Mouse (Mus musculus) megakaryocyte progenitor cell, adult 5-6 weeks (primary cell): ENCODE measurements around the gene Dnah2. TPM values are rescaled to one million over a fixed set of nuclear protein-coding genes. Genes with fewer than 3 reads are reported as not detected.
"Not testable (repeated sequence)": the region's sequence is repeated elsewhere in the genome, so short reads cannot be mapped to it uniquely, and the experiment has no call there.

ENCODE experiments used
- ATAC-seq: replicated peaks from 2 replicates; pipeline ENCODE4 v1.8.0; 2016; ENCODE audit warnings: mild to moderate bottlenecking, moderate TSS enrichment, inconsistent platforms; ENCODE audit not compliant: poor library complexity
- total RNA-seq, 2 experiments: library from RNA; stranded (forward) in 1 of 2; stranded (reverse) in 1 of 2; fragments of 157-497, 149-512 nt in 1 of 2; fragments of 200-1000 nt in 1 of 2; gene quantifications; 2 replicates each; pipeline versions ENCODE4 v1.2.3 to v1.2.4; 2015 to 2017

Dnah2 gene
- total RNA-seq, 2 experiments from 2014 or later, result not detected

DNA sequence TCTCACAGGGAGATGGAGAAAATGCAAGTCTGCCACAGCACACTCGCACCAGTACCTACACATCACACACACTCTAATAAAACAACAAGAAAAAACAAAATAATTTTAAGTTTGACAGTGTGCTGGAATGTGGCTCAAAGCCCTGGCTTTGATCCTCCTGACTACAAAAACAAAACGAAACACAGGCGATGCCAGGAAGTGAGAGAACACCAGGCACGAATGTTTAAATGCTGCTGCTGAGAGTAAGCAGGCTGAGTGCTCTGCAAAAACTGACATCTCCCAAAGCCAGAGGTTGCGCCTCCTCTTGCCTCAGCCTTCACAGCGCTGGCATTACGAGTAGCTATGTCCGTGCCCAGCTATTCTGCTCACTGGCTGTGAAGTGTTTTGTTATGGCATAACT is 16.2 kb upstream of the Dnah2 start:
- no peak for ATAC-seq

DNA sequence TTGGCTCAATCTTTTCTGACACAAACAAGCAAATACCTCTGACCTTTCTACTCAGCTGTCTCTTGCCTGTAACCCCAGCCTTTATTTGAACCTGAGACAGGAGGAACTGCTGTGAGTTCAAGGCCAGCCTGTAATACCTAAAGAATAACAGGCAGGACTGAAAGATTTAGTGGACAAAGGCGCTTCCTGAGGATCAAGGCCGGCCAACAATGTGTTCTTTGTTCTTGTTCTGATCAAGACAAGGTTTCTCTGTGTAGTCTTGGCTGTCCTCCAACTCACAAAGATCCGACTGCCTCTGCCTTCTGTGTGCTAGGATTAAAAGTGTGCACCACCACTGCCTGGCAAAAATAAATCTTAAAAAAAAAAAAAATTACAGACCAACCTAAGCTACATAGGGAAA is 15.5 kb upstream of the Dnah2 start:
- ATAC-seq, result no peak

DNA sequence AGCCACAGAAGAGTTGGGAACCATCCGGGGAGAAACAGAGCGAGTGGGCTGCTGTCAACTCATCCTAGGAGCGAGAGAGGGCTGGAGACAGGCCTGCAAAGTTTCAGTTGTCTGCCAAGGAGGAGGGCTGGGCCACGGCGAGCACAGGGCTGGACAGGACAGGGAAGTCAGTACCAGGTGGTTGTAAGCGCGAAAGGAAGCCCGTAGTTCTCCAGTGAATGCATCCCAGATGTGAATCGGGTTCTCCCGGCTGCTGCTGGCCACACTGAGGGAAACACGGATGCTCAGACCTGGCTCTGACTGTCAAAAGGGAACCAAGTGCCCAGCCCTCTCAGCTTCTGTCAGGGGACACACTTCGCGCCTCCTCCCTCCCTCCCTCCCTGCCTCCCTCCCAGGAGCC is 14.5 kb upstream of the Dnah2 start:
- no peak for ATAC-seq

DNA sequence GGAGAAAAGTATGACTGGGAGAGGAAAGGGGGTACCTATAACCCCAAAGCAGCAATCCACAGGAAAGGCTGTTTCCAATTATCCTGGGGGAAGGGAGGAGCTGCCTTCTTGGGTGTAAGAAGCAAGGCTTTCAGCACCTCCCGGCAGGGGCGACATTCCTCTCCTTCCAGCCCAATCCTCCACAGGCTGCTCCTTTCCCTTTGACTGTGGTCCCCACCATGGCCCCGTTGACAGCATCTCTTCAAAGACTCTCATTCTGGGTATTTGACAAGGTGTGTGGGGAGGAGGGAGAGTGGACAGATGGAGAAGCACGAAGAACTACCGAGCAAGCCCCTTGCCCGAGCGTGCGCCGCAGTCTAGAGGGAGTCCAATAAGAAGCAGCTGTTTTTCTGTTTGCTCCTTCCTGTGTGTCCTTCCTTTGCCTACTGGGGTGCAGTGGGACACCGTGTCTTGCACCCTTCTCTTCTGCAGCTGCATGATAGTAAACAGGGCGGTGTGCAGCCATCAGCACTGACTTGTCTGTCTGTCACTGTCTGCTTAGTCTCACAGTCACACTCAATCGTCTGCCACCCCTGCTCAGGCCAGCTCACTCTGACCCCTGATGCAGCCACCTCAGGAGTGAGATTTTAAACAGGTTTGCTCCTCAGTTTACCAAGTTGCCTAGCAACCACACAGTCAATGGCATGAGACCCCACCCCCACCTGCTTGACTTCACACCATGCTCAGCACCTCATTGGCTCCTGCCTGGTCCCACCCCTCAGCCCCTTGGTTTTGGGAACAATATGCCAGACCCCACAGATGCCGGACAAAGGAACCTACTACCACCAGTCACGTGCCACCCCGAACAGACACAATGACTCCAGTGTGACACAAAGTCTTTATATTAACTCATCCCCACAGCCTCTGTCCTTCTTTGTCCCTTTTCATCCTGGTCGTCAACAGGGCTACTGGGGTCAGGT is 12.3 kb upstream of the Dnah2 start:
- ATAC-seq, result no peak

DNA sequence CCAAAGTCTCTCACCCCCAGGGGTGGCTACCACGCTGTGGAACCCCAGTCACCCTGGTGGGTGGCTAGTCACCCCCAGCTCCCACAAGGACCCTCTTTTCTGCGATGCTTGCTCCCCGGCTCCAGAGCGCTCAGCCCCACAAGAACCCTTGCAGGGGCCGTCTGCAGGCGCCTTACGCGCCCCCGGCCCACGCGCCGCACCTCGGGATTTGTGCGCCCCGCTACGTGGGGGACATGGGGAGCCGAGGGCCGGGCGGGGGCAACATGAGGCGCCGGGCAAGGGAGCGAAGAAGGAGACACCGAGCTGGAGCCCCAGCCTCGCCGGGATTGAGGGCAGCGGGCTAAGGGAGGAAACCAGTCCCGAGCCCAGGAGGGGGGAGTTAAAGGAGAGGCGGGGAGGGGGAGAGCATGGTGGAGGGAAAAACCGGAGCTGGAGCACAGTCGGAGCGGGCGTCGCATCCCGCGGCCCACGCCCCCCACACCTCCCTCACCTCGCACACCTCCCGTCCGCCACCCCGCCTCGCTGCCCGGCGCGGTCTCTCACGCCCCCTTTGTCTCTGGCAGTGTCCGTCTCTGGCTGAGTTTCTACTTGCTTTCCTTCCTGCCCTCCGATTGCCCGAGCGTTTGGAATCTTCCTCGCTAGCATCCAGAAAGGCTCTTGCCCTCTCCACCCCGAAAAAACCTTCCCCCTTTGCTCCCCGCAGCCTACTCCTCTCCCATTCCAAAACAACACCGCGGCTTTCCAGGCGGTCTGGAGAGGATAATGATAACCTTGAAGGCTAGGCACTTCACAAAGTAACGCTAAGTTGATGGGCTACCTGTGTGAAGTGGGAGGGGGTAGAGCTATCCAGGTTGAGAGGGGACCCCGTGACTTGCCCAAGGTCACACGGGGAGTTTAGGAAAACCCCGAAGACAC is 11.2 kb upstream of the Dnah2 start, which contains the start of gene Efnb3:
Gene Efnb3, minus strand, starts transcription at position 355 of the 915 bp plus-strand sequence.
- no peak for ATAC-seq

DNA sequence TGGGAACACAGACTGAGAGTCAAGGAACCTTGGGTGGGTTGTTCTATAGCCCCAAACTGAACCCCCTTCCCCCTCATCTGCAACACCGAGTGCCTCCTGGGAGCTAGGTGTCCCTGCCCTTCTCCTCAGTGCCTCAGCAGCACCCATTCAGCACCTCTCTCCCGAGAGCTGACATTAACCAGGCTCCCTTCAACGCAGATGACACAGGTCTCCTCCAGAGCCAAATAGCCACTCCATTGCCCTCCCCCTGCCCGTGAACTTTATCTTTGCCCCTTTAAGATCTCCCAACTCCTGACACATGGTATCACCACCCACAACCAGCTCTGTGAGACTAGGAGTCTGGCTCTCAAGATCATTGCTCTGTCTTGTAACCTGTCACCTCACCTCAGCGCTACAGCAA is 10.3 kb upstream of the Dnah2 start:
- no peak for ATAC-seq

DNA sequence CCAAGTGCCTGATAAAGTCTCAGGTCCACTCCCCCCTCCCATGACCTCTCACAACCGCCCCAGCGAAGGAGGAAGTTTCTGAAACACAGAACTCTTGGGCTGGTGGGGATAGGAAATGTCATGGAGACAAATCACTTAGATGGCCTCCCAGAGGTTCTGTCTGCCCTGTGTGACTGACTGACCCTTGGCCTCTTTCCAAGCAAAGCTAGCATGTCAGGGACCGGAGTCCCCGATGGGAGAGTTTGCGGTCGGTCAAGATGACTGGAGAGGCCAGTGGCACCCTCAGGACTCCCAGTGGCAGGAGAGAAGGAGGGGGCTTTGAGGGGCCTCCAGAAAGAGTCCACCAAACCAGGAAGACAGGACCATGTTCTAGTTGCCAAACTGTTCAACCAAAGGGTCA is 9.8 kb upstream of the Dnah2 start:
- ATAC-seq, result peak; percentile 28; the same call in 1 of the 2 replicates

DNA sequence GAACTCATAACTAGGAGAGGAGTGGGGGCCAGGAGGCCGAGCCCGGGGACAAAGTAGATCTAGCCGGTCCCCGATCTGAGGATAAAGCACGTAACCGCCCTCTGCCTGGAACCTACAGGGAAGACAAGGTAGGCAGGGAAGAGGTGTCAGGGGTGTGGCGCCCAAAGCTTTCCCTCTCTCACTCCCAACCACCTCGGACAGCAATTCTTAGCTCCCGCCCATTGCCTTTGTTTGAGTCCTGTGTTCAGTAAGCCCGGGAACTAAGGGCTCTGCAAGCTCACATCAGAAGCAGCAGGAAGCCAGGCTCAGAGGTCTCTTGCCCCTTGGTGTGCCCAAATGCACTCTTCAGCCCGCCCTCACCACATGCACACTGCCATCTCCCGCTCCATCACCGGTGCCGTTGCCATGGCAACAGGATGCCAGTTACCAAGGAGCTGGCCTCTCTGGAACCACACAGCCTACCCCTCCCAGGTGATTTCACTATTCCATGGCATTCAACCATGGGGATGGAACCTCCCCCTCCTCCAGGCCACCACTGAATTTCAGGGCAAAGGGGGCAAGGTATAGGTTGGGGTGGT is 8.6 kb upstream of the Dnah2 start:
- ATAC-seq, result no peak

DNA sequence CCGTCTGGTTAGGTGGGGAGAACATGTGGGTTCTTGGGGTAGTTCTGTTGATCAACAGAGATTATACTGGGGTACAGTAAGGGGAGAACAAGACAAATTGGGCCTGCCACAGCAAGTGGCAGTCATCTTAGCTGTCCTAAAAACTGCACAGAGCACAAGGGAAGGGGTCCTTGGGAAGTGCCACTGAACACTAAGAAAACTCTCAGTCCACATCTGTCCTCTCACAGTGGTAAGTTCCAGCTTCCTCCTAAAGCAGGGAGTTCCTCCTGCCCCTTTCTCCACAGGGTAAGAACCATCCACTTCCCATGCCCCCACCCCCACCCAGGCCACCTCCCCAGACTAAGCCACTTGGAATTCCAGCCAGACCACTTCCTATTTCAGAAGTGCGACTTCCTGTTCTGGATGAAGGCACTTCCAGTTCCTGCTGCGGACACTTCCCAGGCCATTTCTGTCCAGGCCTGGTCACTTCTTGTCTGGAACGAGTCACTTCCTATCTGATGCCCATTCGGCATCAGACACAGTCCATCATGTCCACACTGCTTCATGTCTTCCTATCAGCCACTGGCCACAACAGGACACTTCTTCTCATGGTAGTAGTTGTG is 5.7 kb upstream of the Dnah2 start:
- ATAC-seq, result no peak

DNA sequence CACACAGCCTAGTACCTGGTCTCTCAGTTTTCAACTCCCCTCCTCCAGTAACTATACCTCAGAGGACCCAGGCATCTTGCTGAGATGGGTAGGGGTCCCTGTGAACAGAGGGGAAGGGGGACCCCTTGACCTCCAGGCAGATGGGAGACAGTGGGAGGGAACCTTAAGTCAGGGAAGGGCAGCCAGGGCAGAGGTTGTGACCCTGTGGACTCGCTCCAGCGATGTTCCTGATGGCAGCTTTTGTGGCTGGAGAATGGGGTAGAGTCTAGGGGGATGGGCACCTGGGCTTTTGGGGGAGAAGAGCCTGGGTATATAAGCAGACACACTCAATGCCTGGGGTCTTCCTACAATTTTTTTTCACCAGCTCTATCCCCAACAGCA is 4.4 kb upstream of the Dnah2 start:
- ATAC-seq, result no peak

DNA sequence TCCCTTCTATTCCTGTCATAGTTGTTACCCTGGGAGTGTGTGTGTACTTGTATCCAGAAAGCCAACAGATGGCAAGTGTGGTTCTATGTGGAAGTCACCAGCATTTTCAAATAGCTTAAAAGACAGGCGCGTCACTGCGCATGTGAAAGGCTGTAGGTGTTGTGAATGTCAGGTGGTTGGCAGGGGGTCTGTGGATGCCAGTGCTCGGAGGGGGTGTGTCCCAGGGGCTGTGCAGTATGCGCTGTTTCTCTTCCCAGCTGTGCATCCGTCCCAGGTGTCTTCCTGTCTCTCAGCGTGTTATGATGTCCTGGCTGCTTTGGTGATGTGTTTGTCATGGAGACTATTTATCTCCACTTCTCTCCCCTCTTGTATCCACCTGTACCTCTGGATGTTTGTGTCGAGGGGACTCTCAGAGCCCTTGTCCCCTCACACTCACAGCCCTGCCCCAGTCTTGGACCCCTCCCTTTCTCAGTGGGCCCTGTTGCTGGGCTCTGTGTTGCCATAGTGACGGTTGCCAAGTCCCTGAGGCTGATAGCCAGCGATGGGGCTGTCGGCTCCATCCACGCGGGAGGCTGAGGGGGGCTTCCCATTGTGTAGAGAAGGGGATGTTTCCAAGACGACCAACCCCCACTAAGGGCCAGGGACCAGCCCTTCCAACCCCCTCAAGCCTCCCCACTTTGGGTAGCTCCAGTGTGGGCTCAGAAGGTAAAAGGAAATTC is 3.9 kb upstream of the Dnah2 start:
- ATAC-seq, result no peak

DNA sequence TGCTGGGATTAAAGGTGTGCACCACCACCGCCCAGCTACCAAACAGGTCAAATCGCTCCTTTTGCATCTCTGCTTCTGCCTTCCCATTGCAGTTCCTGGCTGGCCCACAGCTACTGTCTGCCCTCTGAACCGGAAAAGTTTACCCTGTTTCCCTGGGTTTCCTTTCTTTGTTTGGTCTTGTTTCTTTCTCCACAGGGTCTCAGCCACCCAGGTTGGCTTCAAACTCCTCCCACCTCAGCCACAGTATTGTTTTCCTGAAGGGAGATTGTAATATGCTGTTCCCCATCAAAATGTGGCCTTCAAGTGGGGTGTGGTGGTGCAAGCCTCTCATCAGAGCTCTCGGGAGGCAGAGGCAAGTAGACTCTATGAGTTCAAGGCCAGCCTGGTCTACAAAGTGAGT is 2.4 kb upstream of the Dnah2 start:
- no peak for ATAC-seq

DNA sequence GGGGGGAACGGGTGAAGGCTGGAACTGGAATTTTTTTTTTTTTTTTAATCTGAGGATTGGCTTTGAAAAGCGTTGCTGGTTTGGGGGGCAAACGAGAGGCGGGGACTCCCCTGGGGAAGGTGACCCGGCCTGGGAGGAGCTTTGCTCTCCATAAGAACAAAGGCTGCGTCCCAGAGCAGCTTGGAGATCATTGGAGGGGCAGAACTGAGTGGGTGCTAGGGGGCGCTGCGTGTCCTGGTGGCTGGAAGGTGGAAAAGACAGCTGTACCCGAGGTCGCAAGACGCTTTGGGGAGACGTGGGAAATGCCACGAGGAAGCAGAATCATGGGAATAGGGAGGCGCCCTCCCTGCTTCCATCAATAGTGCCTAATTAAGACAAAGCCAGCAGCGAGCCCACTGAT is 1.8 kb downstream of the Dnah2 start:
- ATAC-seq, result 0 out of 2 replicates have a peak, but pooled peaks have one; percentile 38

DNA sequence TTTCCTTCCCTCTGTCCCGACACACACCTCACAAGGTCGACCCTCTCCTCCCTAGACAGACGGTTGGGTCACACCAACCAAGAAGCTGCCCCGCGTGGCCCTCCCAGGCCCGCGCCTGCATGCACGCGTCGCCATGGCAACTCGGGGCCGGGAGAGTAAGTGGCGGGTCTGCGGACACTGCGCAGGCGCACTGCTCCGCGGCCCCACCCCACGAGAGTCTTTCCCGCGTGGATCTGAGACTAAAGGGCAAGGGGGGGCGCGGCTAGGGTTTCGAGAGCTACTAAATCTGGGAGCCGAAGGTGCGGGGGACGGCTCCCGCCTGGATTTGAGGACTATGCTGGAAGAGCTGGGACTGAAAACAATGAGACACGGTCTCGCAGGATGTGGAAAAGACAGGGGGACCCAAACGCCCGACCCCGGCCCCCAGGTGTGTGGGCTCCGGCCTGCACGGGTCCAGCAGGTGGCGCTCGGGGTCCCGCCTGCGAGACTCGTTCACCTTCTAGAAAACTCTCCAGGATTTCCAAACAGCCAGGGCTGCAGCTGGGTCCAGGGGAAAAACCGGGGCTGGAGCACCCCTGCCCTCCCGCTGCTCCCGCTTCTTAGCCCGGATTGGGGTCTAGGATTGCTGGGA is 2.4 kb downstream of the Dnah2 start:
- peak; percentile 61 for ATAC-seq

DNA sequence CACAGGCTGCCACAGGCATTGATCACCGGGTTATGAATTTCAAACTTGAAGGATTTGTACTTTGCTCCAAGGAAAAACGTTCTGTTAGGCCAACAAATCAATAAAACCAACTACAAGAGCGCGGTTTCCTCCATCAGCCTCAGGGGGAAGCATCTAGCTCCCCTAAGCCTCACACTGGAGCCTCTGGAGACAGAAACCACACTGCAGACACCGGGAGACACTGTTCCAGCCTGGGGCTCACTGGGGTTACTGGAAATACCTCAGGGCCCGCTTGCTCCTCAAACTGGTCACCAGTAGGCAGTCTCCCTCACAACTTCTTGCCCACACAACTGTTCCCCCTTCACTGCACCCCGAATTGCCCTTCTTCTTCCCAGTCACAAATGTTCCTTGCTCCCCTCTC is 3.0 kb downstream of the Dnah2 start:
- ATAC-seq, result no peak

DNA sequence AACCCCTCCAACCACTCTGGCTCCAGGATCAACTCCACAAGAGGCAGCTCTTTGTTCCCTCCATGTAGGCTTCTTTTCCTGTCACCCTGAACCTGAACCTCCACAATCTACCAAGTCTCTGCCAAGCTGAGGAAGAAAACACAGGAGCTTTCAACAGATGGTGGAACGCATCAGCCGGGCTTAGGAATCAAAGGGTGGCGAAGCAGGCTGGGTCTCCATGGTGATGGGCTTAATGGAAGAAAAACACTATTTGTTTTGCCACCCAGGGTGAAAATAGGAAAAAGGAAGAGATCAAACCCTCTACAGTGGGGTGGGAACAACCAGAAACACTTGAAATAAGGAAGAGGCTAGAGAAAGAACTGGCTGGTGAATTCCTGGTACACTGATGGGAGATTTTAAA is 5.3 kb downstream of the Dnah2 start:
- no peak for ATAC-seq

DNA sequence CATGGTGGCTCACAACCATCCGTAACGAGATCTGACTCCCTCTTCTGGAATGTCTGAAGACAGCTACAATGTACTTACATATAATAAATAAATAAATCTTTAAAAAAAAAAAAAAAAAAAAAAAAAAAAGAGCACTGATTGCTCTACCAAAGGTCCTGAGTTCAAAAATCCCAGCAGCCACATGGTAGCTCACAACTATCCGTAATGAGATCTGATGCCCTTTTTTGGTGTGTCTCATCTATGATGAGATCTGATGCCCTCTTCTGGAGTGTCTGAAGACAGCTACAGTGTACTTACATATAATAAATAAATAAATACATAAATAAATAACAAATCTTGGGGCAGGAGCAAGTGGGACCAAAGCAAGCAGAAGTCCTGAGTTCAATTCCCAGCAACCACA is 7.2 kb downstream of the Dnah2 start:
- not testable (repeated sequence) for ATAC-seq

DNA sequence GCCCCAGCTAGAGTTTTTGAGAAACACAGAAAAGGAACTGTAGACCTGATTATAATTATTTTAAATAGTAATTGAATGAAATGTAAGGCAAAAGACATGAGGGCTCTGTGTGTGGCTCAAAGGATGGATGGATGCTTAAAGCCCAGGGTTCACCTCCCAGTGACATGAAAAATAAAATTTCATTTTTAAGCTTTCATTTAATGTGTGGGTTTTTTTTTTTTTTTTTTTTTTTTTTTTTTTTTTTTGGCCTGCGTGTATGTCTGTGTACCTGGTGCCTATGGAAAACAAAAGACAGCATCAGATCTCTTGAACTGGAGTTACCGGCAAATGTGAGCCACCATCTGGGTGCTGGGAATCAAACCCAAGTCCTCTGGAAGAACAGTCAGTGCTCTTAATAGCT is 8.2 kb downstream of the Dnah2 start:
- ATAC-seq, result no peak

DNA sequence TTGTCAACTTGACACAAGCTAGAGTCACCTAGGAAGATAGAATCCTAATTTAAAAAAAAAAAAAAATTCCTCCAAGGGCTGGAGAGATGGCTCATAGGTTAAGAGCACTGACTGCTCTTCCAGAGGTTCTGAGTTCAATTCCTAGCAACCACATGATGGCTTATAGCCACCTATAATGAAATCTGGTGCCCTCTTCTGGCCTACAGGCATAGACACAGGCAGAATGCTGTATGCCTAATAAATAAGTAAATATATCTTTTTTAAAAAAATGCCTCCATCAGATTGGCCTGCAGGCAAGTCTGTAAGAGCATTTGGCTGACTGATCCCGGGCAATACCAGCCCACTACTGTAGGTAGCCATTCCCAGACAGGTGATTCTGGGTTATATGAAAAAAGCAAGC is 13.9 kb downstream of the Dnah2 start:
- ATAC-seq, result no peak
